Mouse (Mus musculus) MEL (cell line): ENCODE measurements at regions not wholly inside any gene's neighbourhood (a gene's known extent, or its start where the extent isn't known, plus 50 kb on each side); places are given as distances from the start of the nearest gene placed in this dataset.

Experiments used
- CTCF ChIP-seq, 3 experiments: IDR thresholded peaks in 2 of 3; conservative IDR thresholded peaks in 1 of 3; 2 replicates each; pipeline ENCODE4 v1.5.1; 2011 to 2012; ENCODE audit warnings: low read length in 3 of 3, low read depth in 2 of 3, mild to moderate bottlenecking in 2 of 3, improper control_type of control experiment in 1 of 3, inconsistent platforms in 1 of 3, mixed read lengths in 1 of 3, moderate library complexity in 1 of 3; ENCODE audit not compliant: control insufficient read depth in 1 of 3, insufficient read depth in 1 of 3, poor library complexity in 1 of 3, severe bottlenecking in 1 of 3
- GABPA ChIP-seq: IDR thresholded peaks from 2 replicates; pipeline ENCODE4 v1.6.1; 2012; ENCODE audit warnings: low read depth, mild to moderate bottlenecking, inconsistent platforms, low read length, improper control_type of control experiment, moderate library complexity
- JUND ChIP-seq: IDR thresholded peaks from 2 replicates; pipeline ENCODE4 v1.6.1; 2011; ENCODE audit warnings: low read depth, mild to moderate bottlenecking, improper control_type of control experiment, low read length
- TAL1 ChIP-seq: IDR thresholded peaks from 2 replicates; pipeline ENCODE4 v1.6.1; 2012; ENCODE audit warnings: mild to moderate bottlenecking, inconsistent platforms, low read length, moderate library complexity, mixed read lengths
- UBTF ChIP-seq: IDR thresholded peaks from 2 replicates; pipeline ENCODE4 v1.6.1; 2012; ENCODE audit warnings: low read depth, mild to moderate bottlenecking, inconsistent platforms, low read length, improper control_type of control experiment, moderate library complexity, borderline replicate concordance; ENCODE audit not compliant: insufficient read depth
- USF1 ChIP-seq: IDR thresholded peaks from 2 replicates; pipeline ENCODE4 v1.6.1; 2014; ENCODE audit warnings: low read depth, mild to moderate bottlenecking, inconsistent platforms, low read length, improper control_type of control experiment, moderate library complexity

DNA sequence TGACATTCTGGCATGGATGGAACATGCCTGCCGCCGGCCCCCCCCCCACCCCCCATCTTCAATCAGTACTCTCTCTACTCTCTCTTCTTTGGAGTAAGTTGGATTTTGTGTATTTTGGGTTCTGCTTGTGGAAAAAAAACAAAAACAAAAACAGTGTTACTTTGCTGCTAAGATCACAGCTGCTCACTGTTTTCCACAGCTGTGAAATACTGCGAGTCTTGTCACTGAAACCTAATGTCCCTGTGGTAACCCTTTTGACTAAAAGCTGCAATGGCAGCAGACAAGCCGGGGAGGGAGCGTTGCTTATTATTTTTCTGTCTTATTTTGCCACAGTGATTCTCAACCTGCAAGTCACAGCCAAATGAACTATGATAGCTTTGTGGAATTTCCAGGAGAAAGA lies 51.3 kb upstream of the Frmd6 start:
- TF ChIP-seq UBTF, result no peak
- TF ChIP-seq CTCF (IDR thresholded peaks at IDR 0.05 in 2 of 3, conservative IDR thresholded peaks at IDR 0.05 in 1 of 3; ENCODE audit: control insufficient read depth in 1 of 3, insufficient read depth in 1 of 3, low read depth in 2 of 3, low read length in 3 of 3, poor library complexity in 1 of 3, severe bottlenecking in 1 of 3), result no peak
- TF ChIP-seq USF1, result no peak
- no peak for TF ChIP-seq GABPA
- TF ChIP-seq JUND, result no peak
- TF ChIP-seq TAL1, result no peak
